Mouse (Mus musculus) thymus, adult 2 months (tissue): ENCODE results near the gene Olfr1396. TPM values are rescaled to one million over a fixed set of nuclear protein-coding genes. Genes with fewer than 3 reads are reported as not detected.

Experiments
- DNase-seq: peaks from one replicate; pipeline ENCODE4 v3.0.0; 2021
- H3K27ac ChIP-seq: fragments of 200-500 bp; 2 replicates; pipeline ENCODE4 v1.5.1; 2012; ENCODE audit warnings: low read length, control low read depth; ENCODE audit not compliant: control insufficient read depth, insufficient read depth
- H3K27me3 ChIP-seq: fragments of 200-500 bp; 2 replicates; pipeline ENCODE4 v1.6.1; 2012; ENCODE audit warnings: mild to moderate bottlenecking, low read length, moderate library complexity, mixed read lengths; ENCODE audit not compliant: control insufficient read depth, insufficient read depth
- H3K36me3 ChIP-seq: fragments of 200-500 bp; 2 replicates; pipeline ENCODE4 v1.6.1; 2012; ENCODE audit warnings: mild to moderate bottlenecking, low read length, moderate library complexity; ENCODE audit not compliant: control insufficient read depth, insufficient read depth
- H3K4me1 ChIP-seq: fragments of 200-500 bp; replicated peaks from 2 replicates; pipeline ENCODE4 v1.6.1; 2012; ENCODE audit warnings: low read length; ENCODE audit not compliant: control insufficient read depth, insufficient read depth
- H3K4me3 ChIP-seq: fragments of 200-500 bp; 2 replicates; pipeline ENCODE4 v1.5.1; 2012; ENCODE audit warnings: mild to moderate bottlenecking, low read length, control low read depth, moderate library complexity; ENCODE audit not compliant: control insufficient read depth, insufficient read depth
- CTCF ChIP-seq: fragments of 200-500 bp; IDR thresholded peaks from 2 replicates; pipeline ENCODE4 v1.5.1; 2012; ENCODE audit warnings: mild to moderate bottlenecking, control low read depth, low read length, moderate library complexity, borderline replicate concordance; ENCODE audit not compliant: control insufficient read depth, poor library complexity, insufficient read depth; ENCODE audit errors: extremely low read depth
- POLR2A ChIP-seq: fragments of 200-500 bp; IDR thresholded peaks from 2 replicates; pipeline ENCODE4 v1.6.1; 2012; ENCODE audit warnings: mild to moderate bottlenecking, low read length, control low read depth, moderate library complexity; ENCODE audit not compliant: control insufficient read depth, poor library complexity, insufficient read depth; ENCODE audit errors: extremely low read depth
- WGBS: fragments of 180-500 bp; shearing (Covaris S2); methylation state at CpG from one replicate; pipeline ENCODE4 v1.1.7; 2018; 5-methylcytosine and 5-hydroxymethylcytosine counted together
- polyA plus RNA-seq: library from polyadenylated mRNA; depleted of rRNA; stranded (reverse); fragments of >200 nt; gene quantifications from 2 replicates; pipeline ENCODE4 v1.2.3, GENCODE M21; 2012; rRNA removed

Gene Olfr1396
- 0.19 TPM in 1 of 2 replicates, not detected in the other for polyA plus RNA-seq

DNA sequence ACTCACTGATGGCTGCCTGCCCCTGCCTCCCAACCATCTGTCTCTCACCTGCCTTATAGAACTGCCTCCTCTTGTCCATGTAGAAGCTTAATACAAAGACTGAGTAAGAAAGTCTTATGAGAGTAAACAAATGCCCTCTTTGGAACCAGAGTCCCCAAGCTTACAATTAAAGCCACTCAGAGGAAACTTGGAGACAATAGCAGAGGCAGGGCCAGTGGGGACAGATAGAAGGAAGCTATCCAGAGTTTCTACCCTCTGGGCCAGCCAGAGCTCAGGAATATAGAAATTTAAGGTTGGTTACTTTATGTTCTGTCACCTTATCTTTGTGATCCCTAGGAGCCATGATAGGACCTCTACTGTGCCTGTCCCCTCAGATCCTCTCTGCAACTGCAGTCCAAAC lies at the start of gene Olfr1396:
Olfr1396 (minus strand) TSS at position 101 of the 400 bp plus-strand sequence.
- H3K27me3 ChIP-seq: no peaks in the 10 kb centered on the region
- no peak within 1 kb of the TSS for H3K27ac ChIP-seq
- no peak for TF ChIP-seq CTCF
- TF ChIP-seq POLR2A: no peak
- DNase-seq: no peak
- H3K4me3 ChIP-seq: no peak within 1 kb of the TSS
- H3K36me3 ChIP-seq: no peaks in the 10 kb centered on the region
- H3K4me1 ChIP-seq: no peaks in the 10 kb centered on the region

DNA sequence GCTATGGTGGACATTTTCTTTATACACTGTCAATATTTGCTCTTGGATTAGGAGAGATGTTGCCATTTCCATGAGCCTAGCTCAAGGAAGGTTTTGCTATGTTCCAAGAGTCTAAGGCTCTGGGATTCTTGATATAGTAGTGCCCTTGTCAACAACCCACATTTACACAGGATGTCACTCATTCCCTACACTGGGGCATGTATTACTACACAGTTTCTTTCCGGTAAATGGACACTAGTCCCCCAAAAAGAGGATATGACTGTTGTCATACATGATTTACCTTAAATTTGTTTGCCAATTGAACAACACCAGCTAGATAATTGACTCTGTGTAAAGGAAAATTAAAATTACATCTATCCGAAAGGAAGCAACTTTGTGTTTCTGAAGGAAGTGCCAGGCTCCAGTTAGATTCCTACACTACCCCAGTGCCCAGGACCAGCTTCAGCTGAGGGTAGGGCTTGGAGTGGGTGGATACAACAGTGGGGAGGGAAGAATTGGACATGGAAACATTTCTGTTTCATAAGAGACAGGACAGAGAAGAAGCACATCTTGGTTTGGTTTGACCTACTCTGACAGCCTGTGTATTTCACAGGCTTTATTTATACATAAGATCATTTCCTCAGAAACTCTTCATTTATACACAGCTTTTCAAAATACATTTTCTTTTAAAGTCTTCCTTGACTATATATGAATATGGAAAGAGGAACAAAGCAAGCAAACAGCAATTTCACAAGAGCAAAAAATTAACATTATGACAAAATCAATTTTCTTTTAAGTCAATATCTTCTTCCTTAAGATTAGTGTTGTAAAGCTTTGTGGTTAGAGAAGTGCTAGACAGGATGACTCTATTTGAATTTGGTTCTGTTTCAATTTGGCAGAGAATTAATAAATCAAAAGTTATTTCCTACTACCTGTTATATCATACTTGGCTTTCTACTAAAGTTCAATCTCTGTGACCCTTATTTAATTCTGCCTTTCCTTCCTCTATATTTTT lies 42.4 kb upstream of the Olfr1396 start:
- no peaks in the 10 kb centered on the region for H3K27me3 ChIP-seq
- no peak for DNase-seq
- H3K27ac ChIP-seq: no peak overlapping the region
- H3K36me3 ChIP-seq: no peaks in the 10 kb centered on the region
- no peak overlapping the region for H3K4me3 ChIP-seq
- whole genome bisulfite sequencing: 88% methylated on average over 2 of the region's 2 CpGs
- TF ChIP-seq POLR2A (no peak), CTCF (no peak)
- no peaks in the 10 kb centered on the region for H3K4me1 ChIP-seq

DNA sequence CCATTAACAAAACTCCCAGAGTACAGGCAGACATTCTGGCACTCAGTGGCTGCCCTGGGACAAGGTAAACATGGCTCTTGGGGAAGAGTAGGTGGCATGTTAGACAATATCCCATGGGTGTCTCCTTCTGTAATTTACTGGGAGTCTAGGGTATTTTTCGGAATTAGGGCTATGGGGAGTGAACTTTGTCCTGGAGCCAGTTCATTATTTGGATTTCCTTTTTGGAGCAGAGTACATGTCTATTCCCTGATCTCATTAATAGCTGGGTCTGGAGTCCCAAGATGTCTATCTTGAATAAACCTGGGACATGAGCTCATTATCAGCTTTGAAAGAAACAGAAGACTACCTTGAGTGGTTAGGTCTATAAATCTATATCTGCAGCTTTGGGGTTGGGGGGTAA lies 39.4 kb upstream of the Olfr1396 start, which contains the start of gene Olfr1394:
Olfr1394 (plus strand) TSS at position 301 of the 400 bp plus-strand sequence.
- TF ChIP-seq POLR2A (no peak), CTCF (no peak)
- no peak for DNase-seq
- no peaks in the 10 kb centered on the region for H3K4me1 ChIP-seq
- 94% methylated on average over 1 of the region's 1 CpGs for WGBS
- H3K36me3 ChIP-seq: no peaks in the 10 kb centered on the region
- no peak within 1 kb of the TSS for H3K4me3 ChIP-seq
- H3K27me3 ChIP-seq: no peaks in the 10 kb centered on the region
- H3K27ac ChIP-seq: no peak within 1 kb of the TSS

DNA sequence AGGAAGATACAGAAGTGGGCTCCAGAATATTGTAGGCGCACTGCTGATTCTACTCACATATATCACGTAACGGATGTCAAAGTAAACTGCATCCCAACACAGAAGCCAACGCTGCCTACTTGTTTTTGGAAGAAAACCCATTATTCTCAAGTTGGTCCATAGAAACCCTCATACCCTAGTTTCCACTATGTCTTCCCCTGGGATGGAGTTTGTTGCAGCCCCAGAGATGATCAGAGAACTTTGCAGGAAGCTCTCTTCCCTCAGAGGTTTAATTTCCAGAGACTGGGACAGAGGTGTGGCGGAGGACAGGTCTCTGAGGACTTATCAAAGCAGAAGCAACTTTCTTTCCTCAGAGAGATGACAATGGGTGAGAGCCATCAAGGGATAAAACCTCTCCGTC lies 27.3 kb upstream of the Olfr1396 start, which contains the start of gene Olfr1395:
Olfr1395 (plus strand) TSS at position 301 of the 400 bp plus-strand sequence.
- no peak for TF ChIP-seq CTCF
- TF ChIP-seq POLR2A: no peak
- WGBS: 94% methylated on average over 6 of the region's 6 CpGs
- Histone ChIP-seq H3K27me3 (no peaks in the 10 kb centered on the region), H3K4me1 (no peaks in the 10 kb centered on the region), H3K4me3 (no peak within 1 kb of the TSS), H3K36me3 (no peaks in the 10 kb centered on the region), H3K27ac (no peak within 1 kb of the TSS)
- DNase-seq: no peak

DNA sequence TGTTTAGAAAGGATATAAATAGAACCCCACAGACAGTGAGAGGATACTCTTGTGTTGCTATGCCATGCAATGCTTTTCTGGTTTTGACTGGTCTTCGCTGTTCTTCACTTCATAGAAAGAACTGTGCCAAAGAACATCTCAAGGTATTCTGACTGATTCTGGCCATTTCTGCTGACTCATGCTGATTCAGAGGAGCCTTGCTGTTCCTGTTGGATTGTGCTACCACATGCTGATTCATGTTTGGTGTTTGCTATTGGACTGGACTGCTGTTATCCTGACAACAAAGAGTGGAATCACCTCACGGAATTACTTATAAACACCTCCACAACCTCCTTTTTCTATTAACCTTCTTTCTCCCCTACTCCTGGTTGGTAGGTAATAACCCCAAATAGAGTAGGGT lies 9.5 kb upstream of the Olfr1396 start:
- 97% methylated on average over 2 of the region's 2 CpGs for WGBS
- Histone ChIP-seq H3K27ac (no peak overlapping the region), H3K4me1 (no peaks in the 10 kb centered on the region), H3K27me3 (no peaks in the 10 kb centered on the region), H3K4me3 (no peak overlapping the region), H3K36me3 (no peaks in the 10 kb centered on the region)
- TF ChIP-seq CTCF (no peak), POLR2A (no peak)
- DNase-seq: no peak

DNA sequence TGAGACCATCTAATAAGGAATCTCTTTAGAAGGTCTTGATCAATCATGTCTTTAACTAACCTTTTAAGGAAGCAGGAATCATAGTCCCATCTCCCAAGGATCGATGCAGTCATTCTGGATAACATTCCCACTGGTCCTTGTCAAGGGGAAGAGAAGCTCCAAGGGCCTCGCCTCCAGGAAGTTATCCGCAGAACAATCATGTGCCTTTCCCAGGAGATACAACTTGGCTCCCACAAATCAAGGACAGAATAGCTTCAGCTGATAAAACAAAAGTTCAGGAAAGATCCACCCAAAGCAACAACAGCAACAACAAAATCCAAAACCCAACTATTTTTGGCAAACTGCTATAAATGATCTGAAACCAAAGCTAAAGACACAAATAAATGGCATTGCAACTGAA lies 5.0 kb upstream of the Olfr1396 start:
- Histone ChIP-seq H3K27ac (no peak overlapping the region), H3K4me3 (no peak overlapping the region), H3K36me3 (no peaks in the 10 kb centered on the region), H3K27me3 (no peaks in the 10 kb centered on the region), H3K4me1 (no peaks in the 10 kb centered on the region)
- TF ChIP-seq POLR2A (no peak), CTCF (no peak)
- 96% methylated on average over 3 of the region's 3 CpGs for WGBS
- DNase-seq: no peak

DNA sequence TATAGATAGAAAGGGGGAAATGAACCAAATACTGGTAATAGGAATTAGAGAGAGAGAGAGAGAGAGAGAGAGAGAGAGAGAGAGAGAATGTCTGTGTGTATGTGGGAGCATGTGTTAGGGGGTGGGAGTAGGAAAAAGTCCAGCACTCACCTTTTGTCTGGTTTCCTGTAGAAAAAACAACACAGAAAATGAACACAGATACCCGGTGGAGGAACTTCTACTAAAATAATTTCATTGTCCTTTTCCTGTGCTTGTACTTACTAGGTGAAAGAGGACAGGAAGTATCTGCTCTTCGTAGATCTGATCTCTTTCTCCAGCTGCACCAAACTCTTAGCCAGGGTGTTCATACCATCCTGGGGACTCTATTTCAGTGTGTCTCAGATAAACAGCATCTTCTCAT lies 516 bp downstream of the Olfr1396 start:
- Histone ChIP-seq H3K4me1 (no peaks in the 10 kb centered on the region), H3K36me3 (no peaks in the 10 kb centered on the region), H3K27ac (no peak overlapping the region), H3K27me3 (no peaks in the 10 kb centered on the region), H3K4me3 (no peak overlapping the region)
- WGBS: 14% methylated on average over 2 of the region's 2 CpGs
- no peak for DNase-seq
- TF ChIP-seq CTCF (no peak), POLR2A (no peak)
